Mouse (Mus musculus): ENCODE measurements around the gene Fgd6.

DNA sequence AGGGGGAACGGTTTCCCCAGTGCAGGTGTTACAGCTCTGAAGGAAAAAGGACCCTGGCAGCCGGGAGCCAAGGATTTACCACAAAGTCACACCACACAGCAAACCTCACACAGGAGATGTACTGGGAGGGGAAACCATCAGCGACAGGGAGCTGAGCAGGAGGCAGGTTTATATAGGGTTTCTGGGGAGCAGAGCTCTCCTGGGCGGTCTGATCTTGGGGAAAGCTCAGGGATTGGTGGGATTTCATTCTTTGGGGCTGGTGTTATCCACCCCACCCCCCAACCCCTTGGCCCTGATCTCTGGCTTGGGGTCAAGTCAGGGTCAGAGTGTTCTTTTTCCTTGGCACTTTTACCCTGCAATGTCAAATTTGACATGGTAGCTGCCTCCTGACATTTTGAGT is 123.6 kb downstream of the Fgd6 start:
- no peak for TF ChIP-seq GATA1 (IDR thresholded peaks at IDR 0.05; ENCODE audit: low read length)
- no peak for TF ChIP-seq TAL1 (IDR thresholded peaks at IDR 0.05; ENCODE audit: low read length)
